Mouse (Mus musculus): ENCODE data around the gene Nap1l2. TPM values are rescaled to one million over a fixed set of nuclear protein-coding genes. Genes with fewer than 3 reads are reported as not detected.
"Not testable (repeated sequence)": the region's sequence is repeated elsewhere in the genome, so short reads cannot be mapped to it uniquely, and the experiment has no call there.

Nap1l2 gene
- 0.07 and 0.08 TPM in 2 replicates for polyA plus RNA-seq (2015; fragmentation: Nextera tagmentation; extraction: Ambion mirVana)

DNA sequence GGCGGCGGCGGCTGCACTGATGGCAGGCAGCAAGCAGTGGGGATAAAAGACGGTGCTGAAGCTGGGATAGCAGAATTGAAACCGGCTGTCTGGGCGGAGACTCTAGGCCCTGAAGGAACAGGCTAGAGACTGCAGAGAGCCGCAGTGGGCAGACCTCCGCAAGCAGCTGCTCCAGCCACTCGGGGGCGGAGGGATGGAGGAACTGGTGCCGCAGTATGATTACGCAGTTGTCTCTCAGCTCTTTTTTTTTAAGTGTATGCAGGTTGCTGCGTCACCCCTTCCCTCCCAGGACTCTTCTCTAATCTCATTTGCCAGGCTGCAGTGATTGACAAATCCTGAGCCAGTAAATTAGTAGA lies at the start of gene Nap1l2:
TSS of gene Nap1l2 (minus strand) at position 210 of the 356 bp plus-strand sequence.
- DNase-seq (ENCODE audit: low spot score) = no peak

DNA sequence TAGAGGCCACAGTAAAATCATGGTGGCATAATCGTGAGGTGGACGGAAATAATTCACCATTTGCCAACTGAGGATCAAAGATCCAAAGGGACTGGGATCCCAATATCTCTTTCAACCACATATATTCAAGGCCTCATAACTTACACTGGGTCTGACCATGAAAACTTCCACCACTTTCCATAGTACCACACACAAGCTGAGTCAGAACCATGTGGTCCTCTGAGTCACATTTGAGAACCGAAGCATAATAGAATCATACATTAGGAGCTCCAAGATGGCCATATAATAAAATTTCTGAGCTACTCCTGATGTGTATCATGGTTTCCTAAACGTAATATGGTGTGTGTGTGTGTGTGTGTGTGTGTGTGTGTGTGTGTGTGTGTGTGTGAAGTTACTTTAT lies 28.8 kb upstream of the Nap1l2 start:
- no peak for DNase-seq (ENCODE audit: low spot score)

DNA sequence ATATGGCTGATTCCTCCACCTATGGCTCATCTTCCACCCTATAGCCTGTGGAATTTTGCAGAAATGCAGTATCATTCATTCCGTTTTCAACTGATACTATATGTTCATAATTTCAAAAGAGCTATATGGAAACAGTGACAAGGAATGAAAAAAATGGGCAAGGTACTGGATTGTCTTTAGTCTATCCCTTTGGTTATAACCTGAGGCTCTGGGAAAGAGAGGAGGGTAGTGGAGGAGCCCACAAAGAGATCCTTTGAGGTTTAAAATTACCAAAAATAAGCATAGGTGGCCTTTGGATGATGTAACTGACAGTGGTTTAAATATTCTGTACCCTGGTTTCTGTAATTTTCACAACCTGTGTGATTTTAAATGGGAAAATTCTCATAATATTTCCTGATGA lies 389 bp upstream of the Nap1l2 start:
- DNase-seq (ENCODE audit: low spot score) = no peak

DNA sequence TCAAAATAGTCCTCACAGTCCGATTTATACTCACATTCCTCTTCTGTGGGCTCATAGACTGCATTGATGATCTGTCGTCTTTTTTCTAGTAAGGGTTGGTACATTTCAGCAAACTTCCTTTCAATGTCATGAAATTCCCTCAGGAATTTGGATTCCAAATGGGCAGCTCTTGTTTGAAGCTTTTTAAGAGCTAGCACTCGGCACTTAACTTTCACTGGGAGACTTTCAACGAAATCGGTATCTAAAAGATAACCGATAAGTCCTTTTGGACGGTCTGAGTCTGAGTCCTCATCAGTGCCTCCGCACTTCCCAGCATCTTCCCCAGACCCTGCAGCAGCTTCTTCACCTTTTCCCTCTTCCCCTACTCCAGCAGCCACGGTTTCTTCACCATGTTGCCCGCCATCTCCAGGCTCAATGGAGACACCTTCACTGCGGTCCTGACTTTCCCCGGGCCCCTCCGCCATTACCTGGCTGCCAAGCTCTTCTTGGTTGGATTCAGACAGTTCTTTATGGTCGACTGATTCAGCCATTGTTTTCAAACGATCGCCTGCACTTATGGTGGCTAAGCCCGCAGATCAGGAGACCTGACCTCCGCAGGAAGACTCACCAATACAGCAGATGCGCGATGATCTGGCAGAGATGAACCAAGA lies 534 bp downstream of the Nap1l2 start:
- no peak for DNase-seq (ENCODE audit: low spot score)

- no peak for DNase-seq (ENCODE audit: low spot score)
Observed at GRCm38 (mm10) chrX:103183536-103183935, 2.9 kb downstream of the Nap1l2 start.

- DNase-seq (ENCODE audit: low spot score) = no peak
Observed at GRCm38 (mm10) chrX:103179771-103180558, 6.5 kb downstream of the Nap1l2 start.

- DNase-seq (ENCODE audit: low spot score) = not testable (repeated sequence)
Observed at GRCm38 (mm10) chrX:103164948-103165605, 21.4 kb downstream of the Nap1l2 start.

DNA sequence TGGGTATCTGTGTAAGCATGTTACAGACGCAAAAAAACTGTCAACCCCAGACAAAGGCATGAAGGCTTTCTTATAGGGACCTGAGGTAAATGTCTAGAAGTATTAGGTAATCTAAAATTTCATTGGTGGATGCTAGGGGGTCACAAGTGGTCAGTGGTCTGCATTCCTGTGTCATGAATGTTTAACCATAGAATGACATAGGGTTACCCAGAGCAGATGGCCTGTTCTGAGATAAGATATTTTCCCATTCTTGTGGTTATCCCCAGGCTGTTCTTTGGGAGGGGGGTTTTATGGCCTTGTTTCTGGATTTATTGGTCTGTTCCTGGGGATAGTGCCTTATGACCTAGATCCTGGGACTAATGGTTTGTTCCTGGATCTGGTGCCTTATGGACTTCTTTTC lies 30.3 kb downstream of the Nap1l2 start:
- DNase-seq (ENCODE audit: low spot score) = no peak

DNA sequence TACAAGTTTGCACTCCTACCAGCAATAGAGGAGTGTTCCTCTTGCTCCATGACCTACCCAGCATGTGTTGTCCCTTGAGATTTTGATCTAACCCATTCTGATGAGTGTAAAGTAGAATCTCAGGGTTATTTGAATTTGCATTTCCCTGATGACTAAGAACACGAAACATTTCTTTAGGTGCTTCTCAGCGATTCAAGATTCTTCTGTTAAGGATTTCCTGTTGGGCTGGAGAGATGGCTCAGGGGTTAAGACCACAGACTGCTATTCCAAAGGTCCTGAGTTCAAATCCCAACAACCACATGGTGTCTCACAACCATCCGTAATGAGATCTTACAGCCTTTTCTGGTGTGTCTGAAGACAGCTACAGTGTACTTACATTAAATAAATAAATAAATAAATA lies 47.9 kb downstream of the Nap1l2 start:
- DNase-seq (ENCODE audit: low spot score) = no peak

Other genes starting within 250 kb of the Nap1l2 start
- gene Cdx4, start 134.8 kb upstream of the Nap1l2 start, polyA plus RNA-seq (2015; fragmentation: Nextera tagmentation; extraction: Ambion mirVana) = 0.14 TPM in 1 of 2 replicates, not detected in the other
- gene Chic1, start 169.8 kb upstream of the Nap1l2 start, polyA plus RNA-seq (2015; fragmentation: Nextera tagmentation; extraction: Ambion mirVana) = 0.28 and 0.48 TPM in 2 replicates
- gene Tsx, start 227.8 kb upstream of the Nap1l2 start, polyA plus RNA-seq (2015; fragmentation: Nextera tagmentation; extraction: Ambion mirVana) = 0.23 and 0.42 TPM in 2 replicates
- gene Gm26992, start 235.4 kb upstream of the Nap1l2 start, polyA plus RNA-seq (2015; fragmentation: Nextera tagmentation; extraction: Ambion mirVana) = not detected in 2 replicates

Data from thymus, postnatal 0 days (tissue).